Mouse (Mus musculus) megakaryocyte, embryonic 14.5 days (primary cell): Measurements from ENCODE around the gene 4933421I07Rik.

Experiments
- FLI1 ChIP-seq: IDR thresholded peaks from 2 replicates; pipeline ENCODE4 v1.6.1; 2012; ENCODE audit warnings: low read length, inconsistent platforms, mixed read lengths
- GATA1 ChIP-seq: IDR thresholded peaks from 3 replicates; pipeline ENCODE4 v1.6.1; 2012; ENCODE audit warnings: mixed read lengths, low read length, inconsistent platforms, borderline replicate concordance

GRCm38 (mm10) chr7:42496202-42496601 lies 48.3 kb upstream of the 4933421I07Rik start:
- TF ChIP-seq GATA1 (no peak), FLI1 (no peak)
